Mouse (Mus musculus): Measurements from ENCODE around the gene Gm10642.
A peak's percentile ranks its signal among the peaks of the same experiment; 100 is the strongest.

Gene Gm10642

GRCm38 (mm10) chr9:70656130-70657007, at the start of gene Gm10642:
TSS of gene Gm10642 (plus strand) at chr9:70656251.
- peak; percentile 41 for DNase-seq (ENCODE audit: low spot score)

GRCm38 (mm10) chr9:70611026-70611673, 44.9 kb upstream of the Gm10642 start:
- no peak for DNase-seq (ENCODE audit: low spot score)

GRCm38 (mm10) chr9:70629711-70630110, 26.3 kb upstream of the Gm10642 start:
- DNase-seq (ENCODE audit: low spot score), result no peak

GRCm38 (mm10) chr9:70631665-70632064, 24.4 kb upstream of the Gm10642 start:
- DNase-seq (ENCODE audit: low spot score), result no peak

- no peak for DNase-seq (ENCODE audit: low spot score)
Measured at GRCm38 (mm10) chr9:70636748-70637147, 19.3 kb upstream of the Gm10642 start.

- no peak for DNase-seq (ENCODE audit: low spot score)
Measured at GRCm38 (mm10) chr9:70650260-70650659, 5.8 kb upstream of the Gm10642 start.

GRCm38 (mm10) chr9:70650994-70651393, 5.1 kb upstream of the Gm10642 start:
- no peak for DNase-seq (ENCODE audit: low spot score)

GRCm38 (mm10) chr9:70652221-70652620, 3.8 kb upstream of the Gm10642 start:
- DNase-seq (ENCODE audit: low spot score), result no peak

GRCm38 (mm10) chr9:70653875-70654274, 2.2 kb upstream of the Gm10642 start:
- DNase-seq (ENCODE audit: low spot score), result no peak

- DNase-seq (ENCODE audit: low spot score), result no peak
Measured at GRCm38 (mm10) chr9:70654496-70654895, 1.6 kb upstream of the Gm10642 start.

GRCm38 (mm10) chr9:70655764-70656129, 304 bp upstream of the Gm10642 start:
- DNase-seq (ENCODE audit: low spot score), result no peak

GRCm38 (mm10) chr9:70657013-70657967, 1.2 kb downstream of the Gm10642 start, which contains the start of gene Mindy2:
TSS of gene Mindy2 (minus strand) at chr9:70657174.
- DNase-seq (ENCODE audit: low spot score), result peak; percentile 93

- DNase-seq (ENCODE audit: low spot score), result no peak
Measured at GRCm38 (mm10) chr9:70658266-70658665, 2.2 kb downstream of the Gm10642 start.

- DNase-seq (ENCODE audit: low spot score), result no peak
Measured at GRCm38 (mm10) chr9:70664847-70665246, 8.8 kb downstream of the Gm10642 start.

- DNase-seq (ENCODE audit: low spot score), result no peak
Measured at GRCm38 (mm10) chr9:70665372-70666145, 9.5 kb downstream of the Gm10642 start.

GRCm38 (mm10) chr9:70666811-70667210, 10.8 kb downstream of the Gm10642 start:
- DNase-seq (ENCODE audit: low spot score), result no peak

- DNase-seq (ENCODE audit: low spot score), result no peak
Measured at GRCm38 (mm10) chr9:70668048-70668447, 12.0 kb downstream of the Gm10642 start.

GRCm38 (mm10) chr9:70669197-70669596, 13.1 kb downstream of the Gm10642 start:
- no peak for DNase-seq (ENCODE audit: low spot score)

GRCm38 (mm10) chr9:70670381-70670780, 14.3 kb downstream of the Gm10642 start:
- DNase-seq (ENCODE audit: low spot score), result no peak

- DNase-seq (ENCODE audit: low spot score), result no peak
Measured at GRCm38 (mm10) chr9:70671278-70671677, 15.2 kb downstream of the Gm10642 start.
